Mouse (Mus musculus): ENCODE measurements at regions not wholly inside any gene's neighbourhood (a gene's known extent, or its start where the extent isn't known, plus 50 kb on each side); places are given as distances from the start of the nearest gene placed in this dataset.
"Not testable (repeated sequence)": the region's sequence is repeated elsewhere in the genome, so short reads cannot be mapped to it uniquely, and the experiment has no call there.

DNA sequence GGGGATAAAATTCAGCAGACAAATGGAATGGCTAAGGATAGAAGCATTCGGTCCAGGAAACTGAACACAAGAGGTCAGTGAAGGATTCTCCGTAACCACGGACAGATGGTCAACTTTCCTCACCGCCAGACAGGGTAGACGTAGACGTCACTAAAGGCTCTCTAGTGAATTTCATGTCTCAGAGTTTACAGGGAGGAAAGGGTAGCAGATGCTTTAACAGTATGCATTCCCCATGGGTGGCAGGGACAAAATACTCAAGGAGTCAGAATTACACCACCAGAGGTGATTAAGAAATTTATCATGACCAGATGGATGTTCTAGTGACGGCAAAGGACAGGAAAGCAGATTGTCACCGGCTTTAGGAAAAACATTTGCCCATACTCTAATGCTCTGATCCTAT, 331.2 kb downstream of the Sh2d4b start:
- DNase-seq (ENCODE audit: low spot score), result no peak

DNA sequence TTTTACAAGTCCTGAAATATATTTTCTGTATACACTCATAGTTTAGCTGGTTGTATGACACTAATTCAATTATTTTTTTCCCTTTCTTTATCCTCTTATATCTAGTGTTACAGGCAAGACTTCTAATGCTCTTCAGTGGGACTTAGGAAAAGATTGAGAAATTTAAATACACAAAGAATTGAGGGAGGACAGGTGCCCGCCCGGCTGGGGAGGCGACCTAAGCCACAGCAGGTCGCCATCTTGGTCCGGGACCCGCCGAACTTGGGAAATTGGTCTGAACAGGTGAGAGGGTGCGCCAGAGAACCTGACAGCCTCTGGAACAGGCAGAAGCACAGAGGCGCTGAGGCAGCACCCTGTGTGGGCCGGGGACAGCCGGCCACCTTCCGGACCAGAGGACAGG, 346.6 kb downstream of the Sh2d4b start:
- DNase-seq (ENCODE audit: low spot score), result not testable (repeated sequence)

GRCm38 (mm10) chr14:40533031-40533430, 360.0 kb downstream of the Sh2d4b start:
- DNase-seq (ENCODE audit: low spot score), result no peak

DNA sequence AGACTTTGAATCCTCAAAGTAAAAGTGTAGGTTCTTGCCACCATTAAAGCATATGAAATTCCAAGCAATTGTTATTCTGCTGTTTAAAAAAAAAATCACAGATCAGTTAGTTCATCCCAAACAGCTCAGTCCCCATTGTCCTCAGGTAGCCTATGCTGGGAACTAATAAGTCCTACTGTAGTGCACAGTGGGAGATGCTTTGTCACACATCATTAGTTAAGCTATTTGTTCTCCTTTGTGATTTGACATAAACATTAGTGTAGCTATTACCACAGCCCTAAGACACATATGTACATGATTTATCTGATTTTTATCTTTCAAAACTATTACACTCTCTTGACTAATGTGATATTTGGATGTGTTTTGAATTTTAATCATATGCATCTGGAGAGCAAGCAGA, 378.4 kb downstream of the Sh2d4b start:
- peak; percentile 62 for DNase-seq (ENCODE audit: low spot score)
